Mouse (Mus musculus) olfactory bulb, adult 2 months (tissue): Measurements from ENCODE around the gene Abca12.

ENCODE experiments used
- CTCF ChIP-seq: fragments of 200-500 bp; IDR thresholded peaks from 2 replicates; pipeline ENCODE4 v1.5.1; 2012; ENCODE audit warnings: low read depth, mild to moderate bottlenecking, low read length, moderate library complexity; ENCODE audit not compliant: insufficient read depth
- POLR2A ChIP-seq: fragments of 200-500 bp; IDR thresholded peaks from 2 replicates; pipeline ENCODE4 v1.6.1; 2012; ENCODE audit warnings: mild to moderate bottlenecking, low read depth, low read length, moderate library complexity; ENCODE audit not compliant: insufficient read depth

- TF ChIP-seq POLR2A (no peak), CTCF (no peak)
Observed at GRCm38 (mm10) chr1:71291917-71292316, 122.8 kb downstream of the Abca12 start.
